In genomic region chr5:57715524-57716400, GRCm38 (mm10) we compare ENCODE assay signal across 8 mouse cellular contexts. TPM values are rescaled to one million over a fixed set of nuclear protein-coding genes. Genes with fewer than 3 reads are reported as not detected.
DNase-seq lines count a peak whose midpoint lies in the region; ATAC-seq lines count a peak whose summit lies in the region.

No protein-coding gene starts in this region.

- no peaks in the 10 kb centered on the region for H3K27me3 ChIP-seq in hindbrain, embryonic 13.5 days

- under 1% methylated on average over 53 of the region's 53 CpGs for WGBS in hindbrain, embryonic 13.5 days

- H3K4me2 ChIP-seq in hindbrain, embryonic 13.5 days: peak overlapping the region; percentile 88

- peak; percentile 69 for DNase-seq in R1 (ENCODE audit: low read depth, low spot score)
- peak; percentile 81 to 87 for DNase-seq in cerebellum, postnatal 14 days
- DNase-seq in frontal cortex, postnatal 14 days (ENCODE audit: low spot score in 2 of 2): peak; percentile 81 to 83
- DNase-seq in left cerebral cortex, adult 18-20 months (ENCODE audit: low spot score in 2 of 2): peak; percentile 78 to 89
- peak; percentile 28 for DNase-seq in lung, postnatal 36 days
- peak; percentile 90 for DNase-seq in right cerebral cortex, adult 18-20 months
- DNase-seq in urinary bladder, adult 2 months (ENCODE audit: low spot score): peak; percentile 73

- H3K4me3 ChIP-seq in hindbrain, embryonic 13.5 days: peak overlapping the region; percentile 77

- H3K36me3 ChIP-seq in hindbrain, embryonic 13.5 days: no peaks in the 10 kb centered on the region

- H3K27ac ChIP-seq in hindbrain, embryonic 13.5 days: peak overlapping the region; percentile 94

- peak; percentile 61 for ATAC-seq in hindbrain, embryonic 13.5 days (ENCODE audit: low FRiP score)

- no peaks in the 10 kb centered on the region for H3K9me3 ChIP-seq in hindbrain, embryonic 13.5 days

- H3K9ac ChIP-seq in hindbrain, embryonic 13.5 days: peak overlapping the region; percentile 88

- H3K4me1 ChIP-seq in hindbrain, embryonic 13.5 days (replicated peaks): peaks cover 15% of the 10 kb centered on the region

RNA-seq across cellular contexts. Expression of gene Pcdh7, which starts 2.0 kb away (rescaled TPM):
- polyA plus RNA-seq in hindbrain, embryonic 13.5 days (2015; fragmentation: Nextera tagmentation; extraction: Ambion mirVana): 20.0 and 22.6 TPM in 2 replicates
- total RNA-seq in left cerebral cortex, adult 18-20 months (2021): 100 to 1,000 TPM; 130 to 159 TPM
- 31.7 and 41.8 TPM in 2 replicates for polyA plus RNA-seq in urinary bladder, adult 2 months (2012; rRNA removed)

Comparison
In these comparisons a context has a peak if more than half of its experiments do, and no peak if none do; other contexts are left out.
1. Peak in every context shown above with its lines: DNase-seq, ATAC-seq, H3K4me3 ChIP-seq and H3K27ac ChIP-seq.
2. DNase-seq: peak in every context shown above with its lines; median percentile 90 in right cerebral cortex, adult 18-20 months; 84 in cerebellum, postnatal 14 days; 84 in left cerebral cortex, adult 18-20 months; 82 in frontal cortex, postnatal 14 days; 73 in urinary bladder, adult 2 months; 69 in R1; 28 in lung, postnatal 36 days.